In the genomic region with DNA sequence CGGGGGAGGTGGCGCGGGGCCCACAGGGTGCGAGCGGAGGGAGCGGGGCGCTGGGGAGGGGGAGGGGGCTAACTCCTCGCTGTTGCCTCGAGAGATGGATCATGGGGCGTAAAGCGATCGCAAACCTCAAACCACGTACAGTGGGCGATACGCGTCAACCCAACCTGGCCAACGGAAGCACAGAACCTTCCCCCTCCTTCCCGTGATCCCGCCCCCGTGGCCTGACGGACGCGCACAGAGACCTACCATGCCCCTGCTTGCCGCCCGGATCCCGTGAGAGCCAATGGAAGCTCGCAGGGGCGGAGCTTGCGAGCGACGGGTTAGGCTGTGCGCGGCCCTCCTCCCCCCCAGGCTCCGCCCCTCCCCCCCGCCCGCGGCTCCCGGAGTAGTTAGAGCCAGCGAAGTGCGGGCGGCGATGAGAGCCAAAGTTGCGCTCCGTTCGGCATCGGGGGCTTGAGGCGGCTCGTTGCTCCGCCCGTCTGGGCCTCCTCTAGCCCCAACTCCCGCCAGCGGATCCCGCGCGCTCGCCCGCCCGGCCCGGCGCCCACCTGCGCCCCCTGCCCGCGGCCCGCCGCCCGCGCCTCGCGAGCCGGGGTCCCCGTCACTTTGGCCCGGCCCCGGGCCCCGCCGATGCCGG, we compare ENCODE assay signal across 8 mouse cellular contexts. TPM values are rescaled to one million over a fixed set of nuclear protein-coding genes. Genes with fewer than 3 reads are reported as not detected.
DNase-seq lines count a peak whose midpoint lies in the region; ATAC-seq lines count a peak whose summit lies in the region.

Gene Rcor1, plus strand, starts transcription at position 376 of the 637 bp plus-strand sequence.

- ATAC-seq in intestine, embryonic 14.5 days (replicated peaks; ENCODE audit: low FRiP score, low TSS enrichment, low read depth): peak; percentile 96

- no peaks in the 10 kb centered on the region for H3K27me3 ChIP-seq in intestine, embryonic 14.5 days (replicated peaks; ENCODE audit: control insufficient read depth, insufficient read depth, low read length)

- peaks cover 13% of the 10 kb centered on the region; the same call in 1 of the 2 replicates for H3K36me3 ChIP-seq in intestine, embryonic 14.5 days (ENCODE audit: control insufficient read depth, insufficient read depth, low read length)

- H3K9ac ChIP-seq in intestine, embryonic 14.5 days (ENCODE audit: low read length): peak within 1 kb of the TSS; percentile 96

- under 1% methylated on average over 56 of the region's 76 CpGs for whole genome bisulfite sequencing in intestine, embryonic 14.5 days

- DNase-seq in adrenal gland, adult 18-20 months (ENCODE audit: low spot score in 2 of 2): peak; percentile 96 to 98
- peak; percentile 100 for DNase-seq in embryo, embryonic 11 days
- peak; percentile 100 for DNase-seq in gastrocnemius, postnatal 25 days
- no peak for DNase-seq in intestine, embryonic 14.5 days (ENCODE audit: low spot score)
- peak; percentile 99 for DNase-seq in left cerebral cortex, postnatal 14 days (ENCODE audit: low spot score in 2 of 2)
- DNase-seq in mesoderm, embryonic 11.5 days (ENCODE audit: low read depth, low spot score): peak; percentile 99
- peak; percentile 99 for DNase-seq in right cerebral cortex, postnatal 36 days (ENCODE audit: low spot score in 2 of 2)
- peak; percentile 100 for DNase-seq in yolk sac, embryonic 10.5 days (ENCODE audit: low spot score)

- H3K4me2 ChIP-seq in intestine, embryonic 14.5 days (ENCODE audit: low read length): peak within 1 kb of the TSS; percentile 90

- peak within 1 kb of the TSS; percentile 98 for H3K4me3 ChIP-seq in intestine, embryonic 14.5 days (ENCODE audit: low read depth, low read length)

- no peaks in the 10 kb centered on the region for H3K9me3 ChIP-seq in intestine, embryonic 14.5 days (ENCODE audit: control insufficient read depth, low read length)

- intact Hi-C loops in left cerebral cortex, postnatal 14 days (cut with DNase I): loop anchor here (5.0 kb wide), 1 partner anchor 47 kb away; no protein-coding TSS in a partner anchor

- peaks cover 25% of the 10 kb centered on the region for H3K4me1 ChIP-seq in intestine, embryonic 14.5 days (replicated peaks; ENCODE audit: control insufficient read depth, insufficient read depth, low read length)

- H3K27ac ChIP-seq in intestine, embryonic 14.5 days (ENCODE audit: low read depth): peak within 1 kb of the TSS; percentile 98

RNA-seq across cellular contexts. Expression of gene Rcor1, which starts in this region (rescaled TPM):
- 10 to 100 TPM; 53.5 to 58.5 TPM for total RNA-seq in adrenal gland, adult 18-20 months (2021)
- 1 to 10 TPM; 7.6 to 8.3 TPM for total RNA-seq in gastrocnemius, postnatal 25 days (2021)
- polyA plus RNA-seq in intestine, embryonic 14.5 days (2014; fragmentation: Nextera tagmentation; extraction: Ambion mirVana): 15.9 and 16.7 TPM in 2 replicates
- total RNA-seq in left cerebral cortex, postnatal 14 days (2021): 10 to 100 TPM; 17.9 to 18.8 TPM
